Mouse (Mus musculus) T-cell, adult 66 days (primary cell): ENCODE data around the gene Pigp. TPM values are rescaled to one million over a fixed set of nuclear protein-coding genes. Genes with fewer than 3 reads are reported as not detected.

Experiments
- total RNA-seq, 2 experiments: library from RNA; stranded (reverse); gene quantifications; 3 replicates in 1 of 2; 4 replicates in 1 of 2; pipeline ENCODE4 v1.2.4; 2023

Pigp gene
- total RNA-seq = 10 to 100 TPM; 38.1 to 46.8 TPM

DNA sequence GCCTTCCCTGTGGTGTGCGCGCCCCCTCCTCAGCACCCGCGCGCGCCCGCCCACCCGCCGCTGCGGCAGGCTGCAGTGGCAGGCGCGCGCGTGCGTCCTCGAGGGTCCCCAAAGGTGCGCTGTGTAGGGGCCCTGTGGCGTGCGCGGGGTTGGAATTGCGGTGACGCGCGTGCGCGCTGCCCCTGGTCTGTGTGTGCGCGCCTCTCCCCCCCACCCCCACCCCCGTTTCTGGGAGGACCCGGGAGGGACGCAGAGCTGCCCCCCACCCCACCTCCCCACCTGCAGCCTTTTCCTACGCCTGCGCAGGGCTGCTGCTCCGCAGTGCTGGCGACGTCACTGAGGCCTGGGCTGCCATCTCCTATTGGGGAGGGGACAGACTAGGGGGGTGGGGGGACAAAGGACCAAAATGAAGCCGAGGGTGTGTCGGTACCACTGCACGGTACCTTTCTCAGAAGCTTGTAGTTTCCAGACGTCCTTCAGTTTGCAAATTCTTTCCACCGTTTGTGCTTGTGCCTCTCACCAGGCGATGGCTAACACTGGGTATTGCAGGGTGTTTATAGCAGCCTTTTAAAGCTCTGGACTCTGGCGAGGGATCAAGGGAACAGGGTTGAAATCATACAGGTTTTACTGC is at the start of gene Pigp:
Gene Pigp (minus strand): TSS at position 542 of the 631 bp plus-strand sequence.

DNA sequence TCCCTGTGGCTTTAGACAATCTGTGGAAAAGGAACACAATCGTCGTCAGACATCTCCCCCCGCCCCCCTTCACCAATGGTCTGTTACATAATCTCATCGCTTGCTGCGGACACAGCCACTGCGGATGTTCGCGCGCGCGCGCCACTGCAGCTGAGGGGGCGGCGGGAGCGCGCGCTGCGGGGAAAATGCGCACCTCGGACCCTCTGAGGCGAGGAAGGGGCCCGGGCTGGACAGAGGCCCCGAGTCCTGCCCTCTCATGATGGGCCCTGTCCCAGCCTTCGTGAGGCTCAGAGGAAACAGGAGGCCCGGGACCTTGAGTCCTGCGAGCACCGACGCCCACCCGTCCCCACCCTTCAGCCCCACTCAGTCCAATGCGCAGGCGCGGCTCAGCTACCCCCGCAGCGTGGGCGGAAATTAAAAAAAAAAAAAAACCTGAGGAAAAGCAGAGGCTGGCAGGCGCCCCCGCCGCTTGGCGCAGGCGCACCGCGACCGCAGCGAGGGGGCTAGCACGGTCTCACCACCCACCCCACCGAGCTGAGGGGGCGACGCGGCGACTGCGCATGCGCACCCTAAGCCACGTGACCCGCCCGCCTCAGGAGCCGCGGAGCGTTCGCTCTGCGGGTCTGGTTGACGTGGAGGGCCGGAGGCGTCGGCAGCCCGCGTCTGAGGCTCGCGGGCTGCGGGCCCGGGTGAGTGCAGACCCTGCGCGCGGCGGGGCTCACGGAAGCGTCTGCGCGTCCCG is 1.3 kb downstream of the Pigp start, which contains the start of gene Ttc3:
Gene Ttc3 (plus strand): TSS at position 446 of the 742 bp plus-strand sequence.

DNA sequence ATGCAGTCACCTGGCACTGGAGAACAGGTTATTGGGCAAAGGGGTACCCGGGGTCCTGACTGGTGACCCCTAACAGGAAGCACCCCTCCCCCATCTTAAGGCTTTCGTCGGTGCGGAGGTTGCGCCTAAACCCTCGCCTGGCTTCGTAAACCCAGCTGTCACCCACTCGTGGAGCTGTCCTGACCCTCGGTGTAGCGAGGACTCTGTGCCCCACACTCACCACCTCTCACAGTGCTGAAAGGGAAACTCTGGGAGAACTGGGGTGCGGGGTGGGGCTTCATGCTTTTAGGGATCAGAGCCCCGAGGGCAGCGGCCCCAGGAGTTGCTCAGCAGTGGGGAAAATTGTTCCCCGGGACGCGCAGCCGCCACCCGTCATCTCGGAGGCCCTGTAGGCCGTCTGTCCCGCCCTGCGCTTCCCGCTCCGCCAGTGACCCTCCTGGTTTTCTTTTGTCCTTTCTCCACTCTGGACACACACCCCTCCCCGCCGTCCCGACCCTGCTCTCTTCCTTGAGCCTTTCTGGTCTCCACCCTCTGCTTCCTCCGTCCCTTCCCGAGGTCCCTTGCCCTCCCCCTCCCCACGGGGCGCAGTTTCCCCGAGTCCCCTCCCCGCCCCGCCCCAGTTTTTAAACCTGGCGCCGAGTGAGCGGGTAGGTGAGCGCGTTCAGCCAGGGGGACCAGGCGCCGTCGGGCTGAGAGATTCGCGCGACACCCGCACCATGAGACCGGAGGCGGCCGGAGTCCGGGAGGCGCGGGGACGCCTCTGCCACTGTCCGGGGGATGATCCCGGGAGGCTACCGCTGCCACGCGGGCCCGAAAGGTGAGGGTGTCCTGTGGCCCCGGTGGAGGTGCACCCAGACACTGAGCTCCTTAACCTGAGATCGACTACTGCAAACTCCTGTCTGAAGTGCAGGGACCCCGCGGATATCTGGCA is 43.6 kb downstream of the Pigp start, which contains the start of gene Ripply3:
Gene Ripply3 (plus strand): TSS at position 640 of the 931 bp plus-strand sequence.

DNA sequence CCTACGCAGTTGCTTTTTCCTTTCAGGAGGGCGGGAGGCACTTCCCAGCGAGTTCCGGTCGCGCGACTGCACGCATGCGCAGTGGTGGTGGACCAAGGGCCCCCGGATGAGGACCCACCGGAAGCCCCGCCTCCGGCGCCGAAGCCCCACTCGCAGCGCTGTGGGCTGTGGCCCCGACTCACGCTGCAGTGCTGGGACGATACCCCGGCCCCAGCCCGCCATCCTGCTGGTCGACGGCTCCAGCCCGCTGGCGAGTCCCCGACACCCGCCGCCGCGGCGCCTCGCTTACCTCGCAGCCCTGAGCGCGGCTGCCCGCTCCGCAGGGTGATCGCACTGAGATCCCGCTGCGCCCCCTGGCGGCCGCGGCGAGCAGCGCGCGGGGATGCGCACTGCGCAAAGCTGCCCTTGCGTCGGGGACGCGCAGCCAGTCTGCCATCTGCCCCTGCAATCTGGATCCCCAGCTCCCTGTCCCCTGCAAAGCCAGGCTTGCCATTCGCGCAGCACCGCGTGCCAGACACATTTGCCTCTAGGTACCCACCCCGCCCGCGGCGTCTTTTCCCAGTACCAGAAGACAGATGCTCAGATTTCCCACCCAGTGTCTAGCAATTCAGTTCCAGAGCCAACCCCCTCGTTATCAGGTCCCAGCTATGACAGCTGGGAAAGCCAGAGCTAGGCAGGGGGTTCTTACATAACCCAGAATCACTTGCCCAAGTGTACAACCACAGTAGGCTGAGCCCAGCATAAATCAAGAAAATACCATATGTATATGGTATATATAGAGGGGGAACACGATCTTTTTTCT is 58.2 kb downstream of the Pigp start, which contains the start of gene Hlcs:
Gene Hlcs (minus strand): TSS at position 343 of the 802 bp plus-strand sequence.

Other genes starting within 250 kb of the Pigp start
- gene Hlcs, start 58.3 kb downstream of the Pigp start, total RNA-seq = 10 to 100 TPM; 46.6 to 57.9 TPM
- gene Ripply3, start 43.4 kb downstream of the Pigp start, total RNA-seq = not detected
- gene Ttc3, start 1.2 kb downstream of the Pigp start, total RNA-seq = 100 to 1,000 TPM; 173 to 183 TPM
- gene Vps26c, start 155.0 kb upstream of the Pigp start, total RNA-seq = 10 to 100 TPM; 34.1 to 39.8 TPM
- 100 to 1,000 TPM; 123 to 133 TPM for gene Dyrk1a, start 198.2 kb upstream of the Pigp start, total RNA-seq